Mouse (Mus musculus): ENCODE measurements around the gene Arhgap20. TPM values are rescaled to one million over a fixed set of nuclear protein-coding genes. Genes with fewer than 3 reads are reported as not detected.

The Arhgap20 gene
- polyA plus RNA-seq, 1 experiment, result not detected

DNA sequence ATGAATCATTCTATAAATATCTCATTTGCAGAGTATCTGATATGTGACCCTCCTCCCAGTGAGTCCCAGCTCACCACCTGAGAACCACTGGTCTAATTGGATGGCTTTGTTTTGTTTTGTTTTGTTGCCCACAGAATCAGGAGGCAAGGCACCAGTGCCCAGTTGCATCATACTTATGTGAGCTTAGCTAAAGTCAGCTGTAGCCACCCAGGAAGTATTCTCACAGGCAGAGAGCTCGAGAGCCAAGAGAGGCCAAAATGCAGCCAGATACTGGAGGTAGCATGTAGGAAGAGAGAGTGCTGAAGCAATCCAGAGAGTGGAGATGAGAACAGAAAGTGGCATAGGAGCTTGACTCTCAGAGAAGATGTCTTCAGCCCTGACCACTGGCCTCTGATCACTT is 23.3 kb downstream of the Arhgap20 start:
- TF ChIP-seq POLR2A (IDR thresholded peaks at IDR 0.05; ENCODE audit: borderline replicate concordance, low read depth, low read length), result no peak
- TF ChIP-seq CTCF (IDR thresholded peaks at IDR 0.05; ENCODE audit: low read depth, low read length), result no peak
- Histone ChIP-seq H3K4me1 (ENCODE audit: control insufficient read depth, insufficient read depth, low read length) (no peaks in the 10 kb centered on the region), H3K27ac (ENCODE audit: insufficient read depth, low read depth, low read length) (no peak overlapping the region), H3K4me3 (ENCODE audit: insufficient read depth, low read length) (no peak overlapping the region)

DNA sequence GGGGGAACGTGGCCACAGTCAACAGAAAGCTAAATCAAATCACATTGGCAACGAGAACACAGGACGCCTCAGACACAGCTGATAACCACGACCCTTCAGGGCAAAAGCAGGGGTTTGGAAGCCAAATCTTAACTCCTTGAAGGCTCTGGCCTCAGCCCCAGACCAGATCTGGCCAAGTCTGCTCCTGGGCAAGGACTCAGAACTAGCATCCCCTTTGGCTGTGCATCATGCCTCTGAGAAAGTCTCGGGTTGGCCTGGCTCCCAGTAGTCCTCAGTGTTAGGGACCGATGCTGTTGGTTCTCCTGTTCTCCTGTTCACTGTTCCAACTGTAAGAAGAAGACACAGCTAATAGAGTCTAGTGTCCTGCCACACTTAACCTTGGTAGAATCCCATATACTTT is 30.1 kb downstream of the Arhgap20 start:
- Histone ChIP-seq H3K27ac (ENCODE audit: insufficient read depth, low read depth, low read length) (no peak overlapping the region), H3K4me3 (ENCODE audit: insufficient read depth, low read length) (no peak overlapping the region), H3K4me1 (ENCODE audit: control insufficient read depth, insufficient read depth, low read length) (no peaks in the 10 kb centered on the region)
- TF ChIP-seq POLR2A (IDR thresholded peaks at IDR 0.05; ENCODE audit: borderline replicate concordance, low read depth, low read length) (no peak), CTCF (IDR thresholded peaks at IDR 0.05; ENCODE audit: low read depth, low read length) (no peak)

DNA sequence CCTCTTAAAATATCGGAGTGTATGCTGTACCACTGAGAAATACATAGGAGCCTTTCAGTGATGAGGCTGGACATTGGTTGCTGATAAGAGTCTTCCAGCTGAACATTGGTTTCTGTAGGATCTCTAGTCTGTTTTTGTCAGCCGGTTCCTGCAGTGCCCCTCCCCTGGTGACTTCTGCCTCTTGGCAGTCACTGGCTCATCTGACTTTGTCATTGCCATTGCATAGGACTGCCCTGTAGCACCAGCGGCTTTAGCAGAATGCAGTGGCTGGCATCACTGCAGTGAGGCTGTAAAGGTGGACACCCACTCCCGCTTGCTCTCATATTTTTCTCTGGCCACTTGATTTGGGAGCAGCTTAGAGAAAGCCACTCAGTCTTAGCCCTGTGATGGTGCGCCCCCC is 33.1 kb downstream of the Arhgap20 start:
- H3K4me3 ChIP-seq (ENCODE audit: insufficient read depth, low read length), result no peak overlapping the region
- H3K27ac ChIP-seq (ENCODE audit: insufficient read depth, low read depth, low read length), result no peak overlapping the region
- TF ChIP-seq POLR2A (IDR thresholded peaks at IDR 0.05; ENCODE audit: borderline replicate concordance, low read depth, low read length), result no peak
- no peak for TF ChIP-seq CTCF (IDR thresholded peaks at IDR 0.05; ENCODE audit: low read depth, low read length)
- no peaks in the 10 kb centered on the region for H3K4me1 ChIP-seq (ENCODE audit: control insufficient read depth, insufficient read depth, low read length)

DNA sequence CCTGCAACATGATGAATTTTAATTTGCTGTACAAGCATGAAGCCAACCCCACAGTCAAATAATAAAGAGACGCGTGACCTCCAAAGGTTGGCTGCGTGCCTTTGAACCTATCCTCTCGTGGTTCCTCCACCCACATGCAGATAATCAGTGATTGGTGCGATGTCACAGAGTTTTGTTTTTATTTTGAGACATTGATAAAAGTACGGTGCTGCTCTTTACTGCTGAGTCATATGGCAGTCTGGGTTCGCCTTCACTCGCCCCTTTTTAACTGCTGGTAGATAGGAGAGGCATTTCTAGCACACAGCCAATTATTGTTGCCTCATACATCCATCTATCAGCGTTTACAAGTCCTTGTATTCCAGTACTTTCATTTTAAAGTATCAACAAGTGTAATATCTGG is 34.0 kb downstream of the Arhgap20 start:
- H3K4me3 ChIP-seq (ENCODE audit: insufficient read depth, low read length), result no peak overlapping the region
- TF ChIP-seq CTCF (IDR thresholded peaks at IDR 0.05; ENCODE audit: low read depth, low read length) (no peak), POLR2A (IDR thresholded peaks at IDR 0.05; ENCODE audit: borderline replicate concordance, low read depth, low read length) (no peak)
- H3K27ac ChIP-seq (ENCODE audit: insufficient read depth, low read depth, low read length), result no peak overlapping the region
- no peaks in the 10 kb centered on the region for H3K4me1 ChIP-seq (ENCODE audit: control insufficient read depth, insufficient read depth, low read length)

DNA sequence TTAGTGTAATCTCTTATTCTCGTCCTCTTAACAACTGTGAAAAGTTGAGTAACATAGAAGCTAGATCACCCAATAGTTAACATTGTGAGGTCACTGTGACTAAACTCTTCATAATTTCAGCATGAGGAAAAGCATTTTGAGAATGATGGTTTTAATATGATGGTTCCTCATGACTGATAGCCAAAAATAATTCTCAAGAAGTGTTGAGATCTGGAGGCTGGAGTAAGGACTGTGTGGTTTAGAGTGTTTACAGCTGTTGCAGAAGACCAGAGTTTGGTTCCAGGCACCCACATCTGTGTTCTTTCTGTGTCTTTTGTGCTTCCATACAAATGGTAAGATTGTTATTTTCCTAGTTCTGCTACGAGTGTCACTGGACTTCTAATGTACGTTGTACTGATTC is 42.1 kb downstream of the Arhgap20 start:
- Histone ChIP-seq H3K4me3 (ENCODE audit: insufficient read depth, low read length) (no peak overlapping the region), H3K27ac (ENCODE audit: insufficient read depth, low read depth, low read length) (no peak overlapping the region), H3K4me1 (ENCODE audit: control insufficient read depth, insufficient read depth, low read length) (no peaks in the 10 kb centered on the region)
- TF ChIP-seq POLR2A (IDR thresholded peaks at IDR 0.05; ENCODE audit: borderline replicate concordance, low read depth, low read length) (no peak), CTCF (IDR thresholded peaks at IDR 0.05; ENCODE audit: low read depth, low read length) (no peak)

DNA sequence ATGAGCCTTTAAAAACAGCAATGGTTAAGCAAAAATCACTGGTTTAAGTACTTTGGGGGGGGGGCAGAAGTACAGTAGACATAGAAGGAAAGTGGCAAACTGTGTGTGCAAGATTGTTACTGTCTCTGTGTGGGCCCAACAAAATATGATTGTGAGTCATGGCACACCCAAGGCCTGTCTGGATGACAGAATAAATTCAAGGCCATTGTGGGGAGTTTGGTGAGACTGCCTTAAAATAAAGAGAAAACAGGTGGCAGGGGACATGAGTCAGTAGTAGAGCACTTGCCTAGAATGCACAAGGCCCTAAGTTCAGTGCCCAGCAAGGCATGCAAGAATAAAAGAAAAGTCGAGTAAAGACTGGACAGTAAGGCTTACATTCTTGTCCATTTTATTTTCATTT is 47.8 kb downstream of the Arhgap20 start:
- H3K27ac ChIP-seq (ENCODE audit: insufficient read depth, low read depth, low read length), result no peak overlapping the region
- TF ChIP-seq POLR2A (IDR thresholded peaks at IDR 0.05; ENCODE audit: borderline replicate concordance, low read depth, low read length) (no peak), CTCF (IDR thresholded peaks at IDR 0.05; ENCODE audit: low read depth, low read length) (no peak)
- no peaks in the 10 kb centered on the region for H3K4me1 ChIP-seq (ENCODE audit: control insufficient read depth, insufficient read depth, low read length)
- H3K4me3 ChIP-seq (ENCODE audit: insufficient read depth, low read length), result no peak overlapping the region

DNA sequence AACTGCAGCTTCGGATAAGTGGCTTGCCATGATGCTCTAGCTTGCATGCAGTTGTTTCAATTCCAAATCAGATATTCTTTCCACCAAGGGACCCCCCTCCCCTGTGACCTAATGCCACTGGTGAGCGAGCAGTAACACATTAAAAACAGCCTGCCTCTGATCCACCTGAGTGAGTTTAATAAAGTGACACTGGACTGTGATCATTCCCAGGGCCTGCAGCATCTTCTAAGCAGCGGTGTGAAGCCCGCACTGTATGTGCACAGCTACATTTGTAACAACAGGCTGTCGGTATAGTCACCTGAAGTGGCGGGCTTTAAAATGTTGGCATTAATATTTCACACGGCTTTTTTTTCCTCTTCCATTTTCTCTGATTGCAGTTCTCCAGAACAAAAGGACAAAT is 59.4 kb downstream of the Arhgap20 start:
- TF ChIP-seq CTCF (IDR thresholded peaks at IDR 0.05; ENCODE audit: low read depth, low read length) (no peak), POLR2A (IDR thresholded peaks at IDR 0.05; ENCODE audit: borderline replicate concordance, low read depth, low read length) (no peak)
- no peaks in the 10 kb centered on the region for H3K4me1 ChIP-seq (ENCODE audit: control insufficient read depth, insufficient read depth, low read length)

DNA sequence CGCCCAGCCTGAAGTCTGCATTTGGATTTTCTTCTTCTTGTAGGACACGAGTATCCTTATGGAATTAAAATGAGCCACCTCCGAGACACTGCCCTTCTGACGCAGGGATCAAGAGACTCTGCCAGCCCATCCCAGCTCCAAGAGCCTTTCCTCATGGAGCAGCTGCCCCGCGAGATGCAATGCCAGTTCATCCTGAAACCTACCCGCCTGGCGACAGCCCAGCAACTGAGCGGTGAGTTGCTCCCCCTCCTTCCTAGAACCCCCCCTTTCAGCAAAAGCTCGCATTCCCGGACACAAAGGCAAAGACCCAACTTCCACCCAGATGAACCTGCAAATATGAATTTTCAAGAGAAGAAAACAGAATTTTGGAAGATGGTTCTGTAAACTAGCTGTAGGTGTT is 66.5 kb downstream of the Arhgap20 start:
- no peaks in the 10 kb centered on the region for H3K4me1 ChIP-seq (ENCODE audit: control insufficient read depth, insufficient read depth, low read length)
- no peak overlapping the region for H3K4me3 ChIP-seq (ENCODE audit: insufficient read depth, low read length)
- no peak overlapping the region for H3K27ac ChIP-seq (ENCODE audit: insufficient read depth, low read depth, low read length)
- no peak for TF ChIP-seq CTCF (IDR thresholded peaks at IDR 0.05; ENCODE audit: low read depth, low read length)

More for the DNA sequence above, 59.4 kb downstream of the Arhgap20 start:
- Histone ChIP-seq H3K4me3 (ENCODE audit: insufficient read depth, low read length) (no peak overlapping the region), H3K27ac (ENCODE audit: insufficient read depth, low read depth, low read length) (no peak overlapping the region)

DNA sequence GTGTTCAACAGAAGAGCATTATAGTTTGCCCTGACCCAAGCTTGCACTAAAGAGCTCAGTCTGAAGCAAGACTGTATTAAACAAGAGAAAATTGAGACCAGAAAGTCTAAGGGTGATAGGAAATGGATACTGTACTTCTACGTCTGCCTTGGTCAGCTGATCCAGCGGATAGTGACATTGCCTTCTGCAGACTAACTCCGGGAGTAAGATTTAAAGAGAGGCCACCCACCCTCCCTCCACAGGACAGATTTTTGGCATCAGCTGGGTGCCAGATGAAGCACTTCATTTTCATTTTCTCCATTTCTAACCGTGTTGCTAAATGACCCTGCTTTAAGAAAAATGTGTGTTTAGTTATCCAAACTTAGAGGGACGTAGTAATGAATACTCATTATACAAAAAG is 67.2 kb downstream of the Arhgap20 start:
- H3K4me3 ChIP-seq (ENCODE audit: insufficient read depth, low read length), result no peak overlapping the region
- no peaks in the 10 kb centered on the region for H3K4me1 ChIP-seq (ENCODE audit: control insufficient read depth, insufficient read depth, low read length)
- no peak overlapping the region for H3K27ac ChIP-seq (ENCODE audit: insufficient read depth, low read depth, low read length)
- TF ChIP-seq CTCF (IDR thresholded peaks at IDR 0.05; ENCODE audit: low read depth, low read length), result no peak
- TF ChIP-seq POLR2A (IDR thresholded peaks at IDR 0.05; ENCODE audit: borderline replicate concordance, low read depth, low read length), result no peak

DNA sequence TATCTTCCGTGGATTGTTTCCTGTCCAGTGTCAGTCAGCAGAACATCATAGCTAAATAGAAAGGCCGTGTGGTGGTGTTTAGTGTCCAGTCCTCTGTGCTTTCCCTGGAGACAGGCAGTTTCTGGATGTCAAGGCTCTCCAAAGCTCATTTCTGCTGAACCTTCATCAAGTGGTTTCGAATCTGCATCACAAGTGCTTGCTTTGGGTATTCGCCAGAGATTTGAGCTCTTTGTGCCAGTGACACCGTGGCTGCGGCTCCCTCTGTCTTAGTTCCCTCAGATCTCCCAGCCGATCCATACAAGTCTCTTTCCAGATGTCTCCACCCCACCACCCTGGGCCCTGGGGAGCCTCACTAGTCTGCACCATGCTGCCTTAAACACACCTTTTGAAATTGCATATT is 72.6 kb downstream of the Arhgap20 start:
- no peak overlapping the region for H3K4me3 ChIP-seq (ENCODE audit: insufficient read depth, low read length)
- no peaks in the 10 kb centered on the region for H3K4me1 ChIP-seq (ENCODE audit: control insufficient read depth, insufficient read depth, low read length)
- no peak overlapping the region for H3K27ac ChIP-seq (ENCODE audit: insufficient read depth, low read depth, low read length)
- TF ChIP-seq CTCF (IDR thresholded peaks at IDR 0.05; ENCODE audit: low read depth, low read length) (no peak), POLR2A (IDR thresholded peaks at IDR 0.05; ENCODE audit: borderline replicate concordance, low read depth, low read length) (no peak)

DNA sequence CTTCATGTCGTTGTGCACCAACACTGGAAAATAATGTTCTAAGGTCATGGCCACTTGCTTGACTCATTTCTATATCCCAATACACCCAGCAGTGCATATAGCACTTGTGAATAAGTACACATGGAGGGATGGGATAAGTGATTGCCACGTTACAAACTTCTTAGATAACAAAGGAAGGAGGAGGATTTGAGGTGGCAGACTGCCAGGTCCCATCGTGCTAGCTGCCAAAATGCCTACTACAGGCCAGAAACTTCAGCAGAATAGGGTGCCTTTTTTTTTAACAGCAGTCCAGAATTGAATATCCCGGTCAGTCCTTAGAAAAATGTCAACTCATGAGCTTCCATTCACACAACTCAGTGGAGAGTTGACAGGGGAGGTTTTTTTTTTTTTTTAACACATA is 78.1 kb downstream of the Arhgap20 start:
- Histone ChIP-seq H3K4me3 (ENCODE audit: insufficient read depth, low read length) (no peak overlapping the region), H3K27ac (ENCODE audit: insufficient read depth, low read depth, low read length) (no peak overlapping the region), H3K4me1 (ENCODE audit: control insufficient read depth, insufficient read depth, low read length) (no peaks in the 10 kb centered on the region)
- TF ChIP-seq CTCF (IDR thresholded peaks at IDR 0.05; ENCODE audit: low read depth, low read length), result no peak
- no peak for TF ChIP-seq POLR2A (IDR thresholded peaks at IDR 0.05; ENCODE audit: borderline replicate concordance, low read depth, low read length)
